Mouse (Mus musculus): ENCODE measurements at regions not wholly inside any gene's neighbourhood (a gene's known extent, or its start where the extent isn't known, plus 50 kb on each side); places are given as distances from the start of the nearest gene placed in this dataset.

DNA sequence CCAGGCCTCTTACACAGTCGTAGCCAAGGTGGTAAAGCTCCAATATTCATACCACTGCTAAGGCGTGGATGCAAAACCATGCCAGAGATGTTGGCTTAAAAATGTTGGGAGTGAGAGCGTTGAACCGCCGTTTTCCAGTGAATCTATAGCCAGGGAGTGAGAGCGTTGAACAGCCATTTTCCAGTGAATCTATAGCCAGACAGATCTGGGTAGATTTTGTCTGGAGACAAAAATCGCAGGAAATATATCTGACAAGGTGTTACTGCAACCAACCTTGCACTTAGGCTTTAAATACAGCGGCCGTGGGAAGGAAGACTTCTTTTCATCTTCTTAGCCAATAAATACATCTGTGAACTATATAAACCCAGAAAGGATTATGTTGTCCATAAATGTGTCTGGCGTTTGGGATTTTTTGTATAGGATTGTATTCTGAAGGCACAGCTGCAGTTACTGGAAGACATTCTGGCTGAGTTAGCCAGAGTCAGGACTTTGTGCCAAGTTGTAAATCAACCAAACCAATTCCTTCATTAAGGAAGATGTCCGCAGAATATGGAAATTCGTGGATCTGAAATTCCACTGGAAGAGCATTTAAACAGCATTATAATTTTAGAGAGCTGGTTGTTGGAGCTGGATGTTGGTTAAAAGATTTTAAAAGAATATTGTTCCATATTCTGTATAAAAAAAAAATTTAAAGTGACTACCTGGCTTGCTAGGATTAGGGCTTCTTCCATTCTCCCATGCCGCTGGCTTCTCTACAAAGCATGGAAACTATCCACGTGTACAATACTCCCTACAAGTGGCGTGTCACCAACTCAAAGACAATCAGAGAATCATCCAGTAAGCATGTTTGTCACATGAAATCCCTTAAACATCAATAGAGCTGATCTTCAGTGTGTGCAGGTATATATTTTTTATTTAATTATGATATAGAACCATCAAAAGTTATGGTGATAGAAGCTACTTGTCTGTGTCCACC lies 75.8 kb upstream of the Cpm start:
- Histone ChIP-seq H3K27ac (ENCODE audit: low read length) (peak overlapping the region; percentile 56; the same call in 1 of the 2 replicates), H3K9ac (replicated peaks; ENCODE audit: low read depth, low read length) (no peak overlapping the region), H3K4me3 (ENCODE audit: low read depth, low read length) (no peak overlapping the region), H3K36me3 (ENCODE audit: control insufficient read depth, insufficient read depth, low read length) (no peaks in the 10 kb centered on the region), H3K9me3 (ENCODE audit: control insufficient read depth, low read depth, low read length) (no peaks in the 10 kb centered on the region), H3K4me1 (ENCODE audit: control insufficient read depth, insufficient read depth, low read length) (0 out of 2 replicates have a peak, but pooled peaks cover 9% of the 10 kb centered on the region), H3K27me3 (ENCODE audit: control insufficient read depth, insufficient read depth, low read length) (no peaks in the 10 kb centered on the region), H3K4me2 (replicated peaks; ENCODE audit: low read depth, low read length) (no peak overlapping the region)
- WGBS, result 64% methylated on average over 15 of the region's 15 CpGs
- ATAC-seq (ENCODE audit: insufficient number of reproducible peaks, insufficient read depth, low FRiP score, low read depth), result no peak

DNA sequence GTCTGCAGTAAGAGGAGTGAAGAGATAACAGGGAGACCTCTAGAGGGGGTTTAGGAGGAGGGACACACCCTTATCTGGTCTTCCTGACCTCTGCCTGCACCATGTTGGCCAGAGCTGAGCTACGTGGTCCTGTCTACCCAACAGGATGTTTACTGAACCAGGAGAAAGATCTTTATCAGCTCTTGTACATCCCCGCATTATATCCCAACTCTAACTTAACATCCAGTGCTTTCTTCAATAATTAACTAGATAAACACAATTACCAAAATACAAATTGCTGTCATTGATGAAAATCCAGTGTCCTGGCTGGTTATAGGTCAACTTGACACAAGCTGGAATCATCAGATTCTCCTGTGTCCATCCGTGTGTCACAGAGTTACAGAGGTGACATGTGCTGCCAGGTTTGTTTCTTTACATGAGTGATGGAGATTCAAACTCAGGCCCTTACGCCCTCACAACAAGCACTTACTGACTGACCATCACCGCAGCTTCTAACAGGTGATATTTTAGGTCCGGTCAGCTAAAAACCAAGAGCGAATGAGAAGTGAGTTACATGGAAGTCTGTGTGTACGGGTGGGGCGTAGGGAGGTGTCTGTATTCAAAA lies 77.1 kb upstream of the Cpm start:
- no peaks in the 10 kb centered on the region for H3K27me3 ChIP-seq (ENCODE audit: control insufficient read depth, insufficient read depth, low read length)
- no peak overlapping the region for H3K4me2 ChIP-seq (replicated peaks; ENCODE audit: low read depth, low read length)
- ATAC-seq (ENCODE audit: insufficient number of reproducible peaks, insufficient read depth, low FRiP score, low read depth), result no peak
- 0 out of 2 replicates have a peak, but pooled peaks cover 9% of the 10 kb centered on the region for H3K4me1 ChIP-seq (ENCODE audit: control insufficient read depth, insufficient read depth, low read length)
- H3K9me3 ChIP-seq (ENCODE audit: control insufficient read depth, low read depth, low read length), result no peaks in the 10 kb centered on the region
- no peaks in the 10 kb centered on the region for H3K36me3 ChIP-seq (ENCODE audit: control insufficient read depth, insufficient read depth, low read length)
- no peak overlapping the region for H3K9ac ChIP-seq (replicated peaks; ENCODE audit: low read depth, low read length)
- H3K4me3 ChIP-seq (ENCODE audit: low read depth, low read length), result no peak overlapping the region
- H3K27ac ChIP-seq (ENCODE audit: low read length), result no peak overlapping the region
- 76% methylated on average over 9 of the region's 9 CpGs for WGBS

DNA sequence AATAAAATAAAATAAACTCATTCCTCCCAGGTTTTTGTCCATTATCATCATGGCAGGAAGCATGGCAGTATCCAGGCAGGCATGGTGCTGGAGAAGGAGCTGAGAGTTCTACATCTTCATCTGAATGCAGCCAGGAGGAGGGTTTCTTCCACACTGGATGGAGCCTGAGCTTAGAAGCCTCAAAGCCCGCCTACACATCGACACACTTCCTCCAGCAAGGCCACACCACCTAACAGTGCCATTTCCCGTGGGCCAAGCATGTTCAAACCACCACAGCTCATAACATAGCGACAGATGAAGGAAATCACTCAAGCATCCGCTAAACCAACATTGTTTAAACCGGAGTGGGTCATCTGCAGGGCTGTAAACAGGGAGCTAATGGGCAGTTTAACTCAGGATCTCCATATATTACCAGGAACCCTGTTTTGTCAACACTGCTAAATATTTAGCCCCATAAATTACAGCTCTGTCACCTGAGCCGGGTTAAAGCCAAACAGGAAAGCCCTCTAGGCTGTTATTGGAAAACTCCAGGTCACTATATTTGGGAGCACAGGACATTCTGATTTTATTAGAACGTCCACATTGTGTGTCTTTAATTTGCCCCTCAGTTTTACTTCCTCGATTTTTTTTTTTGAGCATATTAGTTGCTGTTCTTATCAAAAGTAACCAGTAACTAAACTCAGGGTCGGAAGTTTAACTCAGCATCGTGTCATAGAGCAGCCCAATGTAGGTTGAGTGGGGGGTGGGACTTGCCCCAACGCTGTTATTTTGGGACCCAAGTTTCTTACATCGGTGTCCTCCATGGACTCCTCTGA lies 77.9 kb upstream of the Cpm start:
- no peak for ATAC-seq (ENCODE audit: insufficient number of reproducible peaks, insufficient read depth, low FRiP score, low read depth)
- 64% methylated on average over 13 of the region's 13 CpGs for WGBS
- Histone ChIP-seq H3K4me1 (ENCODE audit: control insufficient read depth, insufficient read depth, low read length) (0 out of 2 replicates have a peak, but pooled peaks cover 9% of the 10 kb centered on the region), H3K4me2 (replicated peaks; ENCODE audit: low read depth, low read length) (no peak overlapping the region), H3K9me3 (ENCODE audit: control insufficient read depth, low read depth, low read length) (no peaks in the 10 kb centered on the region), H3K36me3 (ENCODE audit: control insufficient read depth, insufficient read depth, low read length) (no peaks in the 10 kb centered on the region), H3K27ac (ENCODE audit: low read length) (no peak overlapping the region), H3K27me3 (ENCODE audit: control insufficient read depth, insufficient read depth, low read length) (no peaks in the 10 kb centered on the region), H3K4me3 (ENCODE audit: low read depth, low read length) (no peak overlapping the region), H3K9ac (replicated peaks; ENCODE audit: low read depth, low read length) (no peak overlapping the region)

DNA sequence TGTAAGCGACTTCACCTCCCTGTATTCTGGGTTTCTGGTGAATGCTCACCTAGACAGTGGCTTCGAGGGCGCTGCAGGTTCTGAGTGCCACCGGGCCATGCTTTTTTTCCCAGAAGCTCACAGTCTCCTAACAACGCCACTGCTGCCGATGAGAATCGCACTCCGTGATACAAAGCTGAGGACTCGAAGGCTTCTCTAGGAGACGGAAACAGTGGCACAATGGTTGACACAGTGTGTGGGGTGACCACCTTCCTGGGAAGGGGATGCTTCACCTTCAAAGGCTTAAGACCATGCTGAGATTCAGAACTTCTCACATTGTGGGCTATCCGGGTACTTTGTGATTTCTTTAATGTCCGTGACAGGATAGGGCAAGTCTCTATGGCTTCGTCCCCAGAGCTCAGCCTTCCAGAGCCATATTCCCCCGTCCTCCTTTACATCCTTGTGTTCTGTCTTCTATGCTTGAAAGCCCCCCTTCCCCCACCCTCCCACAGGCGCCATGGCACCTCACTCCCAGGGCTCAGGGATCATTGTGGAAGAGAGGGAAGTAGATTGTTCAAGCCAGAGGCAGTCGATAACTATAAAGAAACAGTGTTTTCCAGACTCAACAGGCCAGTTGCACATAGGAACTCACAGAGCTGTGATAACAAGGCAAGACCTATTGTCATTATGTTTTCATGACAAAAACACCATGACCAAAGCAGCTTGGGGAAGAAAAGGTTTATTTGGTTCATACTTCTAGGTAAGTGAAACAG lies 79.3 kb upstream of the Cpm start:
- WGBS, result 96% methylated on average over 16 of the region's 16 CpGs
- Histone ChIP-seq H3K9me3 (ENCODE audit: control insufficient read depth, low read depth, low read length) (no peaks in the 10 kb centered on the region), H3K36me3 (ENCODE audit: control insufficient read depth, insufficient read depth, low read length) (no peaks in the 10 kb centered on the region)

DNA sequence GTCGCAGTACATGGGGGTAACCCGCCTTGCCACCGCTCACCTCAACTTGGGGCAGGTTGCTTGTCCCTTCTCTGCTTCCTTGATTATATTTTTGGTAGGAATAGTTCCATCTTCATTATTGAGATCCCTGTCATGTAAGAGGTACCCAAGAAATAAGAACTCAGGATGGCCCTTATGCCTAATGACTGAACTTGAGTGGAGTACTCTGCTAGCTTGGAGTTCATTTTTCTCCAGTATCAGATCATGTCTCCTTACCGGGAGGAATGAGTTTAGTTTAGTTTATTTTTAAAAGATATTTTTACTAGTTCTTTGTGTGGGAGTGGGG lies 79.8 kb upstream of the Cpm start:
- H3K27me3 ChIP-seq (ENCODE audit: control insufficient read depth, insufficient read depth, low read length), result no peaks in the 10 kb centered on the region
- 89% methylated on average over 4 of the region's 4 CpGs for WGBS
- H3K27ac ChIP-seq (ENCODE audit: low read length), result no peak overlapping the region
- H3K4me2 ChIP-seq (replicated peaks; ENCODE audit: low read depth, low read length), result no peak overlapping the region
- H3K4me1 ChIP-seq (ENCODE audit: control insufficient read depth, insufficient read depth, low read length), result 0 out of 2 replicates have a peak, but pooled peaks cover 9% of the 10 kb centered on the region
- ATAC-seq (ENCODE audit: insufficient number of reproducible peaks, insufficient read depth, low FRiP score, low read depth), result no peak
- no peak overlapping the region for H3K4me3 ChIP-seq (ENCODE audit: low read depth, low read length)
- no peak overlapping the region for H3K9ac ChIP-seq (replicated peaks; ENCODE audit: low read depth, low read length)
- no peaks in the 10 kb centered on the region for H3K9me3 ChIP-seq (ENCODE audit: control insufficient read depth, low read depth, low read length)
- H3K36me3 ChIP-seq (ENCODE audit: control insufficient read depth, insufficient read depth, low read length), result no peaks in the 10 kb centered on the region

More for the DNA sequence above, 79.3 kb upstream of the Cpm start:
- no peak overlapping the region for H3K4me3 ChIP-seq (ENCODE audit: low read depth, low read length)
- no peak overlapping the region for H3K4me2 ChIP-seq (replicated peaks; ENCODE audit: low read depth, low read length)
- ATAC-seq (ENCODE audit: insufficient number of reproducible peaks, insufficient read depth, low FRiP score, low read depth), result no peak
- H3K9ac ChIP-seq (replicated peaks; ENCODE audit: low read depth, low read length), result no peak overlapping the region
- H3K27ac ChIP-seq (ENCODE audit: low read length), result no peak overlapping the region
- no peaks in the 10 kb centered on the region for H3K27me3 ChIP-seq (ENCODE audit: control insufficient read depth, insufficient read depth, low read length)
- 0 out of 2 replicates have a peak, but pooled peaks cover 9% of the 10 kb centered on the region for H3K4me1 ChIP-seq (ENCODE audit: control insufficient read depth, insufficient read depth, low read length)

DNA sequence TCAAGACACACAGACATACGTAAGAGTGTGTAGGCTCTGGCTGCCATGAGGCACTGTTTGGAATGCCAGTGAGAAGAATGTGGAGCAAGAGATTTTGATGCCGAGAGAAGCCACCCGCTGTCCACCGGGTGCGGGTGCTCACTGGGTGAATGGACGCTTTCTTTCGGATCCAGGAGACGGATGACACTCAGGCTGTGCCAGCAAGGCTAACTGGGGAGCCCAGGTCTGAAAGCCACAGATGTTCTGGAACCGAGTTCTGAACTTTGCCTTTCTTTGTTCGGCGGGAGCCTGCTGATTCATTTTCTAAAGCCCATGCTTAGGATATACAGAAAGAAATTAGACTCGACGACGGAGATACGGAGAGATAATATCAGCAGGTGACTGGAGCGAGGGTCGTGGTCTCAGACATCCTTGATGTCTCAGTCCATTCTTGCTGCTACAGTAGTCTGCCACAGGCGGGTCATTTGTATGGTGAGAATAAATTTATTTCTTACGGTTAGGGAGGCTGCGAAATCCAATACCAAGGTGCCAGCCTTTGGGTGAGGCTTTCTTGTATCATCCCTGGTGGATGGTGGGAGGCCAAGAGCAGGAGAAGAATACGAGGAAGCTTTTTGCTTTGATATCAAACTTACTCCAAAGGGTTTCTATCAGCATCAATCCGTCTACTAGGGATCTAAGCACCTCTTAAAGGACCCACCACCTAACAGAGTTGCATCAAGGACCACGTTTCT lies 80.4 kb upstream of the Cpm start:
- ATAC-seq (ENCODE audit: insufficient number of reproducible peaks, insufficient read depth, low FRiP score, low read depth), result no peak
- H3K4me3 ChIP-seq (ENCODE audit: low read depth, low read length), result no peak overlapping the region
- no peaks in the 10 kb centered on the region for H3K36me3 ChIP-seq (ENCODE audit: control insufficient read depth, insufficient read depth, low read length)
- no peaks in the 10 kb centered on the region for H3K27me3 ChIP-seq (ENCODE audit: control insufficient read depth, insufficient read depth, low read length)
- no peak overlapping the region for H3K4me2 ChIP-seq (replicated peaks; ENCODE audit: low read depth, low read length)
- 0 out of 2 replicates have a peak, but pooled peaks cover 9% of the 10 kb centered on the region for H3K4me1 ChIP-seq (ENCODE audit: control insufficient read depth, insufficient read depth, low read length)
- 89% methylated on average over 23 of the region's 23 CpGs for WGBS
- no peaks in the 10 kb centered on the region for H3K9me3 ChIP-seq (ENCODE audit: control insufficient read depth, low read depth, low read length)
- H3K9ac ChIP-seq (replicated peaks; ENCODE audit: low read depth, low read length), result no peak overlapping the region
- no peak overlapping the region for H3K27ac ChIP-seq (ENCODE audit: low read length)

DNA sequence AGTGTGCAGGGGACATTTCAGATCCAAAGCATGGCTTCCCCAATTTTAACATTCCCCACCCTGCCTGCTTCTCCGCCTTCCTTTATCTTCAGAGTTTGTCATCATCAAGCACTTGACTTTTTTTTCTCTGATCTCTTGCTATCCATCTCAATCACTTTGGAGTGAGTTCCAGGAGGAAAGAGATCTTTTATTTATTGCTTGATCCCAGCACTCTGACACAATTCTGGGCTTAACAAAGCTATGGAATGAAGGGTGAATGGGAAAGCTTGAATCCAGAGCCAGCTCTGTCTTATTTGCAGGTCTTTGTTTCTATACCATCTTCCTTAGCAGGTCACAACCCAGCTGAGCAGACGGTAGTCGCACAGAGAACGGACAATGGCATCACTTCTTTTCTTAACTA lies 81.0 kb upstream of the Cpm start:
- 0 out of 2 replicates have a peak, but pooled peaks cover 8% of the 10 kb centered on the region for H3K4me1 ChIP-seq (ENCODE audit: control insufficient read depth, insufficient read depth, low read length)
- no peak overlapping the region for H3K27ac ChIP-seq (ENCODE audit: low read length)
- H3K27me3 ChIP-seq (ENCODE audit: control insufficient read depth, insufficient read depth, low read length), result no peaks in the 10 kb centered on the region
- no peak overlapping the region for H3K9ac ChIP-seq (replicated peaks; ENCODE audit: low read depth, low read length)
- no peaks in the 10 kb centered on the region for H3K9me3 ChIP-seq (ENCODE audit: control insufficient read depth, low read depth, low read length)
- H3K4me2 ChIP-seq (replicated peaks; ENCODE audit: low read depth, low read length), result no peak overlapping the region
- WGBS, result 93% methylated on average over 4 of the region's 4 CpGs
- H3K36me3 ChIP-seq (ENCODE audit: control insufficient read depth, insufficient read depth, low read length), result no peaks in the 10 kb centered on the region
- no peak for ATAC-seq (ENCODE audit: insufficient number of reproducible peaks, insufficient read depth, low FRiP score, low read depth)
- H3K4me3 ChIP-seq (ENCODE audit: low read depth, low read length), result no peak overlapping the region

Data from stomach, embryonic 14.5 days (tissue).